Mouse (Mus musculus): ENCODE measurements around the gene Lbr.

Gene Lbr

GRCm38 (mm10) chr1:181776541-181776940 is 66.3 kb downstream of the Lbr start:
- no peak for DNase-seq (ENCODE audit: low spot score)

GRCm38 (mm10) chr1:181771871-181772270 is 71.0 kb downstream of the Lbr start:
- DNase-seq (ENCODE audit: low spot score): no peak

GRCm38 (mm10) chr1:181769392-181769791 is 73.5 kb downstream of the Lbr start:
- DNase-seq (ENCODE audit: low spot score): no peak
